Mouse (Mus musculus): Measurements from ENCODE around the gene Mgst2. TPM values are rescaled to one million over a fixed set of nuclear protein-coding genes. Genes with fewer than 3 reads are reported as not detected.

Mgst2 gene
- polyA plus RNA-seq, 1 experiment: not detected

DNA sequence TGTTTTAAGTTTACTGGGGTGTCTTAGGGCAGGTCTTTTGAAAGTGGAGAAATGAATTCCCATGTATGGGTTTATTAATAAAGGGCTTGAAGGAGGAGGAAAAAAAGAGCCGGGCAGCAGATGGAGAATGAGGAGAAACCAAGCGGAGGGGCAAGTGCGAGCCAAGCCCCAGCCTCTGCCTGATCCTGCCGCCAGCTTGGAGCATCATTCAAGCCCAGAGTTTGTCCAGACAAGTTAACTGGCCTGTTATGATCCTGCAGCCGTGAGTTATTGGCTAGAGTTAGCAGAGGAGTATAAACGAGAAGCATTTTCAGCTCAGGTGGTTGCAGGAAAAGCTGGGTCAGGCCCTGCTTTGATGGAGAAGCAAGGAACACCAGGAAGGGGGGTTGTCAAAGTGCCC, 26.2 kb downstream of the Mgst2 start:
- Histone ChIP-seq H3K4me3 (ENCODE audit: insufficient read depth, low read depth, low read length) (no peak overlapping the region), H3K4me1 (ENCODE audit: control insufficient read depth, insufficient read depth, low read length) (no peaks in the 10 kb centered on the region), H3K27ac (ENCODE audit: insufficient read depth, low read depth, low read length) (no peak overlapping the region)
- TF ChIP-seq POLR2A (IDR thresholded peaks at IDR 0.05; ENCODE audit: insufficient read depth, low read depth, low read length) (no peak), CTCF (IDR thresholded peaks at IDR 0.05; ENCODE audit: insufficient read depth, low read depth, low read length) (no peak)
- 89% methylated on average over 6 of the region's 6 CpGs for WGBS

DNA sequence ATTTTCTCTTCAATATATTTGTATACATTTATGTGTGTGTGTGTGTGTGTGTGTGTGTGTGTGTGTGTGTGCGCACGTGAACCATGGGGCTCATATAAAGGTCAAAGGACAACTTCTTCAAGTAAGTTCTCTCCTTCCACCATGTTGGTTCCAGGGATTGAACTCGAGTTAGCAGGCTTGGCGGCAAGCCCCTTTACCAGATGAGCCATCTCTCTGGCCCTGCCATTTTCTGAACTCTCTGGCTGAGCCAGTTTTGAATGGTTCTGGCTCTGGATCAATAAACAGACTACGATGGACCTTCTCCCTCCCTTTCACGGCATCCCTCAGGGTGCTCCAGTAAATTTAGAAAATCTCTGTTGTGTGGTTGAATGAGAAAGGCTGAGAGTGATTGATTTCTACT, 26.6 kb downstream of the Mgst2 start:
- H3K4me1 ChIP-seq (ENCODE audit: control insufficient read depth, insufficient read depth, low read length): no peaks in the 10 kb centered on the region
- TF ChIP-seq CTCF (IDR thresholded peaks at IDR 0.05; ENCODE audit: insufficient read depth, low read depth, low read length) (no peak), POLR2A (IDR thresholded peaks at IDR 0.05; ENCODE audit: insufficient read depth, low read depth, low read length) (no peak)
- 69% methylated on average over 6 of the region's 6 CpGs for WGBS
- H3K4me3 ChIP-seq (ENCODE audit: insufficient read depth, low read depth, low read length): no peak overlapping the region
- no peak overlapping the region for H3K27ac ChIP-seq (ENCODE audit: insufficient read depth, low read depth, low read length)

- Histone ChIP-seq H3K4me3 (ENCODE audit: insufficient read depth, low read depth, low read length) (no peak overlapping the region), H3K27ac (ENCODE audit: insufficient read depth, low read depth, low read length) (no peak overlapping the region), H3K4me1 (ENCODE audit: control insufficient read depth, insufficient read depth, low read length) (peaks cover 3% of the 10 kb centered on the region)
- WGBS: 88% methylated on average over 8 of the region's 8 CpGs
- TF ChIP-seq POLR2A (IDR thresholded peaks at IDR 0.05; ENCODE audit: insufficient read depth, low read depth, low read length) (no peak), CTCF (IDR thresholded peaks at IDR 0.05; ENCODE audit: insufficient read depth, low read depth, low read length) (no peak)
Measured at GRCm38 (mm10) chr3:51688725-51689124, 28.6 kb downstream of the Mgst2 start.

GRCm38 (mm10) chr3:51693196-51693595, 33.0 kb downstream of the Mgst2 start:
- Histone ChIP-seq H3K4me3 (ENCODE audit: insufficient read depth, low read depth, low read length) (no peak overlapping the region), H3K4me1 (ENCODE audit: control insufficient read depth, insufficient read depth, low read length) (peaks cover 6% of the 10 kb centered on the region), H3K27ac (ENCODE audit: insufficient read depth, low read depth, low read length) (peak overlapping the region; percentile 65)
- TF ChIP-seq CTCF (IDR thresholded peaks at IDR 0.05; ENCODE audit: insufficient read depth, low read depth, low read length) (no peak), POLR2A (IDR thresholded peaks at IDR 0.05; ENCODE audit: insufficient read depth, low read depth, low read length) (no peak)
- 37% methylated on average over 10 of the region's 10 CpGs for WGBS

DNA sequence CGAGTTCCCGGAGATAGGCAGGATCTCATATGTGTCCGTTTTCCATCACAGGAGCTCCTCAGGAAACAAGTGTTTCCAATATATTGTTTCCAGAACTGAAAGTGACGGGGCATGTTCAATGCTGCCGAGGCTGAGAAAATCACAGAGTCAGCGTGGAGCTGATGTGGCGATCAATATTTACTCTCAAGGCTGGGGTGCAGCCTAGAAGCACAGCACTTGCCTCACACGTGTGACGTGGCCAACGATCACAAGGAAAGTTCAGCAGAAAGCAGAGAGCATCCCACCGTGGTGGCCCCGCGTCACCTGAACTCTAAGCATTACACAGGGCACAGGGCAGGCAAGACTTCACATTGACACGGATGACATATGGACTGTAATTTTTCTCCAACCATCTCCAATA, 34.4 kb downstream of the Mgst2 start:
- TF ChIP-seq POLR2A (IDR thresholded peaks at IDR 0.05; ENCODE audit: insufficient read depth, low read depth, low read length) (no peak), CTCF (IDR thresholded peaks at IDR 0.05; ENCODE audit: insufficient read depth, low read depth, low read length) (no peak)
- H3K4me1 ChIP-seq (ENCODE audit: control insufficient read depth, insufficient read depth, low read length): peaks cover 7% of the 10 kb centered on the region
- WGBS: 90% methylated on average over 14 of the region's 14 CpGs

DNA sequence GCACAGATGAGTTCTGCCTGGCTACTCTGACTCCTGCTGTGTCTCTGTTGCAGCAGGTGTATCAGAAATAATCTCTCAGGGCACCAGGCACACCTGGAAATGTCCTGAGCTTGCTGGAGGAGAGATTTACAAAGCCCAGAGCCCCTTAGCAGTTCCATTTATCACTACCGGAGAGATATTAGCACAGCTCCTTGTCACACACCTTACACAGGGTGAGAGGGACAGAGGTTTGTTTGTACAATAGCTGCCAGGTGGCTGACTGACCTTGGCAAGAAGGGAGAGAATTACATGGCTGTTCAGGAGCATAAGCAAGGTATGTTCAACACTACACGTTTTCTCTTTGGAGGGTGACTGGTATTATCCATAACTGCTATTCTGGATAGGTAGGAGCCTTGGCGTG, 35.6 kb downstream of the Mgst2 start:
- Histone ChIP-seq H3K27ac (ENCODE audit: insufficient read depth, low read depth, low read length) (no peak overlapping the region), H3K4me3 (ENCODE audit: insufficient read depth, low read depth, low read length) (no peak overlapping the region), H3K4me1 (ENCODE audit: control insufficient read depth, insufficient read depth, low read length) (peaks cover 13% of the 10 kb centered on the region)
- WGBS: 94% methylated on average over 3 of the region's 3 CpGs
- no peak for TF ChIP-seq POLR2A (IDR thresholded peaks at IDR 0.05; ENCODE audit: insufficient read depth, low read depth, low read length)
- TF ChIP-seq CTCF (IDR thresholded peaks at IDR 0.05; ENCODE audit: insufficient read depth, low read depth, low read length): no peak

More for the DNA sequence above, 34.4 kb downstream of the Mgst2 start:
- Histone ChIP-seq H3K4me3 (ENCODE audit: insufficient read depth, low read depth, low read length) (no peak overlapping the region), H3K27ac (ENCODE audit: insufficient read depth, low read depth, low read length) (no peak overlapping the region)

GRCm38 (mm10) chr3:51697931-51698330, 37.8 kb downstream of the Mgst2 start:
- H3K4me1 ChIP-seq (ENCODE audit: control insufficient read depth, insufficient read depth, low read length): peaks cover 27% of the 10 kb centered on the region
- H3K27ac ChIP-seq (ENCODE audit: insufficient read depth, low read depth, low read length): no peak overlapping the region
- no peak for TF ChIP-seq POLR2A (IDR thresholded peaks at IDR 0.05; ENCODE audit: insufficient read depth, low read depth, low read length)
- WGBS: 97% methylated on average over 3 of the region's 3 CpGs
- H3K4me3 ChIP-seq (ENCODE audit: insufficient read depth, low read depth, low read length): no peak overlapping the region

- peak overlapping the region; percentile 94 for H3K27ac ChIP-seq (ENCODE audit: insufficient read depth, low read depth, low read length)
Measured at GRCm38 (mm10) chr3:51700123-51700522, 40.0 kb downstream of the Mgst2 start.

GRCm38 (mm10) chr3:51700731-51701280, 40.6 kb downstream of the Mgst2 start:
- Histone ChIP-seq H3K4me1 (ENCODE audit: control insufficient read depth, insufficient read depth, low read length) (peaks cover 23% of the 10 kb centered on the region), H3K27ac (ENCODE audit: insufficient read depth, low read depth, low read length) (peak overlapping the region; percentile 94), H3K4me3 (ENCODE audit: insufficient read depth, low read depth, low read length) (peak overlapping the region; percentile 43)
- 3% methylated on average over 15 of the region's 15 CpGs for WGBS
- no peak for TF ChIP-seq POLR2A (IDR thresholded peaks at IDR 0.05; ENCODE audit: insufficient read depth, low read depth, low read length)
- no peak for TF ChIP-seq CTCF (IDR thresholded peaks at IDR 0.05; ENCODE audit: insufficient read depth, low read depth, low read length)

More at GRCm38 (mm10) chr3:51700123-51700522, 40.0 kb downstream of the Mgst2 start:
- 47% methylated on average over 4 of the region's 4 CpGs for WGBS
- Histone ChIP-seq H3K4me3 (ENCODE audit: insufficient read depth, low read depth, low read length) (no peak overlapping the region), H3K4me1 (ENCODE audit: control insufficient read depth, insufficient read depth, low read length) (peaks cover 23% of the 10 kb centered on the region)
- TF ChIP-seq POLR2A (IDR thresholded peaks at IDR 0.05; ENCODE audit: insufficient read depth, low read depth, low read length) (no peak), CTCF (IDR thresholded peaks at IDR 0.05; ENCODE audit: insufficient read depth, low read depth, low read length) (no peak)
